Mouse (Mus musculus) urinary bladder, postnatal 25 days (tissue): ENCODE measurements around the gene Sult2b1.
A peak's percentile ranks its signal among the peaks of the same experiment; 100 is the strongest.

Source experiments
- DNase-seq: peaks from one replicate; pipeline ENCODE4 v3.0.0; 2022; ENCODE audit warnings: low spot score

The Sult2b1 gene

DNA sequence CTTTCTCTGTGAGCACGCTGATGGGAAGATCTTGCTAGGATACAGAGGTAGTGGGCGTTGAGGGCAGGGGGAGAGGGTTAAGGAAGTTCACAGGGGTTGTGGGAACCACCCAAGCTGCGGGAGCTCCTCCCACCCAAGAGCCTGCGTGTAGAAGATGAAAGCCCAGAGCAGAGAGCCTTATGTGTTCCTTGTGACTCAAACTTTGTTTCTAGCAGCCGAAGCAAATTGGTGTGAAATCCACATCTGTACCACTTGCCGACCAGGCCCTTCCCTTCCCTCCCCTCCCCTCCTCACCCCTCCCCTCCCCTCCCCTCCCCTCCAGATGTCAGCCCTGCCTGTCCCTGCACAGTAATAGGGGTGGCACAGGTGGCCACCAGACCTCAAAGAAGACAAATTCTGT, 89.4 kb downstream of the Sult2b1 start:
- no peak for DNase-seq

DNA sequence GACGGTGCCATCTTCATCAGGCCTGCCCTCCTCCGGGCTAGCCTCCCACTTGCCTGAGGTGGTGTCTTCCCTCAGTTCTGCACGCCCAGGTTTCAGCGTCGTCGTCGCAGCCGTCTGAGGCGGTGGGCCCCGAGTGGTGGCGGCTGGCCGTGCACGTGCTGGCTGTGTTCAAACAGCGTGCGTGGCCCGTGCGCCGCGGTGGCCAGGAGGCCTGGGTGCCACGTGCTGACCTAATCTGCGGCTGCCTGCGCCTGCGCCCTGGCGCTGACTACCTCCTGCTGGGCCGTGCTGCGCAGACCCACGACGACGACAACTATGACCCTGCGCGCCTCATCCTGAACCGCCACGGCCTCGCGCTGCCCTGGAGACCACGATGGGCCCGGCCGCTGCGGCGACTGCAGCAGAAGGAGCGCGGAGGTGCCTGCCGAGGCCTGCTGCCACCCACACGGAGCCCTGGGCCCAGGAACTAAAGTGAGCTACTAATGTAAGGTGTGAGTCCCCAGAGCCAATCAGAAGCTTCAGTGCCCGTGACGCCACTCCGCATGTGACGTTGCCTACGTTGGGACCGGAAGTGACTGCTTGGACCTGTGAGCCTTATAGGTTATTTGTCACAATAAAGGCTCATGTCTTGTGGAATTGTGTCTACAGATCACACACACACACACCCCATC, 90.4 kb downstream of the Sult2b1 start, which contains the start of gene Sec1:
Sec1 (minus strand) TSS at position 482 of the 671 bp plus-strand sequence.
- no peak for DNase-seq

DNA sequence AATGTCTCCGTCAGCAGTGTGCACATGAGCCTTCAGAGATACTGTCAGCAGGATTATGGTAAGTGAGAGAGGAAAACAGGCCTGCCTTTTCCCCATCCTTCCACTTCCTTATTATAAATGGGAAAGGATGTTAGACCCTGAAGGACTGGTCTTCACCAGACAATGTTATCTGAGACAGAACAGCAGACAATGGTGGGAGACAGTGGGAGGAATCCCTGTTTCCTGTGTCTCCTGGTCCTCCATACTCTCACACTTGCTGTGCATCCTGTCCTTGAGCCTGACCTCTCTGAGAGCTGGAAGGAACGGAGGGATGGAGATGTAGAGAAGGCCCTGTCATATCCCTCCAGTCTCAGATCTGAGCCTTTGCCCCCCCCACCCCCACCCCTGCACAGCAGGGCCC, 92.1 kb downstream of the Sult2b1 start:
- no peak for DNase-seq

DNA sequence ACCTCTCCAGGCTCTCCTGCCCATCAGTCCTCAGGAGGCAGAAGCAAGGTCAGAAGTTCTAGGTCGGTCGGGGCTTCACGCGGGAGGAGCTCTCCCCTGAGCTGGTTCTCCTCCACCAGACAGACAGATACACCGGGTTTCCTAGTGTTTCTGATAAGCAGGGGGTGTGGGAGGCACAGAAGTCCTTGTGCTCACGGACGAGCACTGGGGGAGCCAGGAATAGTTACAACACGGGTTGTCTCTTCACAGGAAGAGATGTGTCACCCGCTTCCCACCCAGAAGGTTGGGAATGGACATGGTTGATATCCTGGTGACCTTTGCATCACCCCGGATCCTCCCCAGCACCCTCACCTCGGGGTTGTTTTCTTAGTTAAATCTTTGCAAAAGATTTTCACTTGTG, 94.7 kb downstream of the Sult2b1 start:
- DNase-seq, result no peak

DNA sequence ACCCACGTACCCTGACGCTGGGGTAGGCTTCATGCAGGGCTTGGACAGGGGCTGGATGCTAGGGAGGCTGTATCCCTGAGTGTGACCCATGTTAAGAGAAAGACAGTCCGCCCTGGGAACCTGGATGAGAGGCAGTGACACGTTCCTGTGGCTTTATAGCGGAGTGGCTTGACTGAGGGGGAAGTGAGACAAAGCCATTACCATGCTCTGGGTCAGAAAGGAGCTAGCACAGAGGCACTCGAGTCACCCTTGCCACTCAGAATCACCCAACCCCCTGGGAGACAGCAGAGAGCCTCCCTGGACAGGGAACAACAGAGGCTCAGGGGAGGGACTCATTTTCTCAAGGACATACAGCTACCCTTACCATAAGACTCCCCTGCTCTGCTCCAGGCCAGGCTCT, 95.4 kb downstream of the Sult2b1 start:
- no peak for DNase-seq

DNA sequence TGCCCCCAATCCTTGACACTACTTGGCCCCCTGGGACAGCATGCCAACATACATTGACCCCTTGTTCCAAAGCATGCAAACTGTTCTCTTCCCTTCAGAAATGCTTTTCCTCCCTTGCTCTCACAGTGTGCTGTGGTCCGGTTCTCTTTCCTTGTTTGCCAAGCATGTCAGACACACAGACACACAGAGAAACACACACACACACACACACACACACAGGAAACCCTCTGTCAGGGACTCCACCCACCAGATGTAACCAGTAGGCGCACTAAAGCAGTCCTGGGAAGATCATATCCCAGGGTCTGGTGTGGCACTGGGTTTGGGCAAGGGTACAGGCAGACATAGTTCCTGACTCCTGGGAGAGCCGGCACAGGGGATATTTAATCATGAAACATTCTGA, 97.6 kb downstream of the Sult2b1 start:
- DNase-seq, result no peak

DNA sequence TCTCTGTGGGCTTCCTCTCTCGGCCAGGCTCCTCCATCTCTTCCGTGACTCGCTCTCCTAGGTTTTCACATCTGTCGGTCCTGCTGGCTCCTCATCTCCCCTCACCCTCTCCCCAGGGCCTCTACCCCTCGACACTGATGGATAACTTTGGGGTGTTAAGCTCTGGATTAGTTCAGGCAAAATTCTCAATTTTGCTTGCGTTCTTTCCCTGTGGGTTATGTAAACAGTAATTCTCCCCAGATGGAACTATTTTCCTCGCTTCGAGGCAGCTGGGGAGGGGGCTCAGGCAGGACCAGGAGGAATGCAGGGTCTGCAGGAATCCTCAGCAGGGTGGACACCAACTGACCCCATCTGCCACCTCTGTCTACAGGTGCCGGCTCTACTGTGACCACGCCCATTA, 98.7 kb downstream of the Sult2b1 start:
- DNase-seq, result no peak

DNA sequence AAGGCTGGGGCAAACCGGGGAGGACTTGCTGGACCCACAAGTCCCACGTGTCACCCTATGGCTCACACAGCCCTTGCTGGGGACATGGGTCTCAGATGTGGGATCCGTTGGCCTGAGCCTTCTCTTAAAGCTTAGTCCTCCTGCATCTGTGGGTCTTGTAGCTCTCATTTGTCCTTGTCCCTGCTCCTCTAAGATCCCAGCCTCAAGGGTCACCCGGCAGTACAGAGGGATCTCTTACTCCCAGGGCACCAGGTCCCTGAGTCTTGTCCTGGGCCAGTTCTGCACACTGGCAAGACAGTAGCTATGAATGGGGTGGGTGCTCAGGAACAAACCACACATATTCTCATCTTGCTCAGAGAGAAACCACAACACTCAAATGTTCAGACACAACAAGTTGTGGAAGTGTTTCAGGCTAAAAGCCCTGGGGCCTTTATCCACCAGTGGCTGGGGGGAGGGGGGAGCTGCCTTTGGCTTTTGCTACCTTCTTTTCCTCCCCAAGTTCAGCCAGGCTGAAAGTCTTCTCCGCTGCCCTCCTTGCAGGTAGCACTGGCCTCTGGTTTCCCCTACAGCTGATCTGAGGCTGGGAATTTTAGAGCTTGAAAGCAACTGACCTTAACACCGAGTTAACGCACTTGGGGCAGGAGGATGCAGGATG, 100.9 kb downstream of the Sult2b1 start, which contains the start of gene Ntn5:
Ntn5 (plus strand) TSS at position 627 of the 655 bp plus-strand sequence.
- DNase-seq, result no peak

DNA sequence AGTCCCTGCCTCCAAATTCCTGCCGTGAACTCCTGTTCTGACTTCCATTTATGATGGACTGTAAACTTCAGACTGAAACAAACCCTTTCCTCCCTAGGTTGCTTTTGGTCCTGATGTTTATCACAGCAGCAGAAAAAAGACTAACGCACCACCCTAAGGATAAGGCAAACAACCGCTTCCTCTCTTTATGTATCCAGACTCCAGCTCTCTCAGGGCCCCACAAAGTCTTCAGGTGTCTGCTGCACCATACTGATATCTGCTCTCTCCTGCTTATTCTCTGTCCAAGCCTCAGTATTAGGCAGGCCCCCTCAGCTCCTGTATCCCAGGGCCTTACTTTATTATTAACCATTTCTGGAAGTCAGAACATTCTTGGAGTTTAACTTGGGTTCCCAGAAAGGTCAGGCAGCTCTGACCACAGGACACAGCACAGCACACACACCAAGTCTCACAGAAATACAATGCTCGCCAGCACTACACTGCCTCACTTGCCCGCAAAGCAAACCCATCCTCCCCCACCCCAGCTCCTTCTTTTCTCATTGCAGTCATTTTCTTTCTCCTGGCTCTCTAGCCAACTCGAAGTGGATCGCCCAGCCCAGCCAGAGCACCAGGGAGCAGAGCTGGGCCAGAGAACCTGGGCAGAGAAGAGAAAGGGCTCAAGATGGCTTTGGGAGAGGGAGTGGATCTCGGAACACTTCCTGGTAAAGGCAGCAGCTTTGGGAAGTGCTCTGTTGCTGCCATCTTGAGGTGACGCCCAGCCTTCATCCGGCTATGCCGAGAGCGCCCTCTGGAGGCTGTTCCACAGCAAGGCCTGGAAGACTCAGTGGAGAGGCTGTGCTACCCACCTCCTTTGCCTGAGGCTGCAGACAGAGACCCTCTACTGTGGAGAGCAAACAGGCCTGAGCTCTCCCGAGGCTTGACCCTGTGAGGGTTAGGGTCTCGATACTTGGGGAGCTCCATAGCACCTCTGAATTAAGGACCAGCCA, 102.0 kb downstream of the Sult2b1 start:
- DNase-seq, result peak; percentile 87

DNA sequence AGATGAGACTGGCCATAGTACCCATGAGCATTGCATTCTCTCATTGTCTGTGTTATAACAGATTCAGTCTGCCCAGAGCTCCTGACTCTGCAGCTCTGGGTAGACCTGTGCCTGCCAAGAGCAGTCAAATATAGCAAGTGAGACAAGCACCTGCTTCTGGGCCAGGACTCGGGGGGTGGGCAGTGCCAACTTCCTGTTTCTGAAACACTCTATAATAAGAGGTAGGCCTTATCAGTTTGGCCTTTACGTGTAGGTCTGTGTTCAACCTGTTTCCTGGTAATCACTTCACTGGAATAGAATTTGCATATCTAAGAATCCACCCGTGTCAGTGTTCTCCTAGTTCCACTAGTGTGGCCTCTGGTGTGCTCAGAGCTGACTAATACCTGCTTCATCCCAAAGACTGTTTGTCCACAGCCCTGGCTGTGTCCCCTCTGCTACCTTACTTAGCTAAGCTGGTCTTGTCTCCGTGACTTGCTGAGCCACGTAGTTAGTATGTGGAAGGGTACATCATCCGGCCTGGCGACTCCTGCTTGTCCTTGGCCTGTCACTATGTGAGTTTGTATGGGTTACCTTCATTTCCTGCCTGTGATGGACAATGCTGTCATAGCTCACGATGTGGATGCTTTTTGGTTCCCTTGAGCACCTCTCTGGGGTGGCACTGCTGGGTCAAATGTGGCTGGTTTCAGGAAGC, 103.3 kb downstream of the Sult2b1 start:
- no peak for DNase-seq
